In genomic region chr7:131746752-131747151, GRCm38 (mm10) we compare ENCODE assay signal across 13 mouse cellular contexts.
DNase-seq lines count a peak whose midpoint lies in the region; ATAC-seq and TF ChIP-seq lines count a peak whose summit lies in the region.
"Had no signal": no experiment of that assay in that cellular context is flagged by ENCODE, and none has a peak within 500 bp of the region (broad histone marks: within the 10 kb centered on the region; RNA-seq: fewer than 3 reads in every experiment).

No protein-coding gene starts in this region.

- peak; percentile 67 for DNase-seq in forebrain, postnatal 0 days
- no peak for DNase-seq in forebrain, embryonic 10.5 days (ENCODE audit: extremely low spot score, low spot score)
- peak; percentile 9 for DNase-seq in lung, postnatal 0 days (ENCODE audit: low spot score)
- no peak for DNase-seq in lung, adult 2 months
- no peak for DNase-seq in urinary bladder, postnatal 36 days (ENCODE audit: low spot score in 2 of 2)
- DNase-seq: adrenal gland, adult 2 months; lung, postnatal 36 days; thymus, adult 2 months had no signal

- H3K4me2 ChIP-seq in forebrain, postnatal 0 days (ENCODE audit: low read depth) = no peak overlapping the region
- H3K4me2 ChIP-seq in lung, postnatal 0 days (replicated peaks; ENCODE audit: low read depth, low read length) = no peak overlapping the region
- peak overlapping the region; percentile 28 for H3K4me2 ChIP-seq in hindbrain, embryonic 12.5 days (replicated peaks)
- H3K4me2 ChIP-seq in midbrain, embryonic 16.5 days (ENCODE audit: low read length) = peak overlapping the region; percentile 10; the same call in 1 of the 2 replicates
- H3K4me2 ChIP-seq: embryonic facial prominence, embryonic 12.5 days had no signal

- no peak overlapping the region for H3K9ac ChIP-seq in forebrain, postnatal 0 days
- H3K9ac ChIP-seq in lung, postnatal 0 days (replicated peaks; ENCODE audit: low read depth) = no peak overlapping the region
- no peak overlapping the region for H3K9ac ChIP-seq in hindbrain, embryonic 12.5 days
- H3K9ac ChIP-seq in midbrain, embryonic 16.5 days (ENCODE audit: low read depth, low read length) = no peak overlapping the region
- H3K9ac ChIP-seq: embryonic facial prominence, embryonic 12.5 days had no signal

- no peak for TF ChIP-seq EP300 in lung, postnatal 0 days (IDR thresholded peaks at IDR 0.05)

- H3K4me3 ChIP-seq in forebrain, postnatal 0 days (ENCODE audit: low read depth, low read length) = no peak overlapping the region
- no peak overlapping the region for H3K4me3 ChIP-seq in forebrain, embryonic 10.5 days
- no peak overlapping the region for H3K4me3 ChIP-seq in lung, postnatal 0 days (ENCODE audit: low read depth, low read length)
- no peak overlapping the region for H3K4me3 ChIP-seq in lung, adult 2 months (replicated peaks; ENCODE audit: extremely low read depth, low read depth, low read length)
- H3K4me3 ChIP-seq in hindbrain, embryonic 12.5 days = no peak overlapping the region
- H3K4me3 ChIP-seq in midbrain, embryonic 16.5 days (ENCODE audit: low read depth, low read length) = no peak overlapping the region
- H3K4me3 ChIP-seq: embryonic facial prominence, embryonic 12.5 days; heart, embryonic 10.5 days had no signal

- TF ChIP-seq POLR2A in lung, adult 2 months (IDR thresholded peaks at IDR 0.05; ENCODE audit: borderline replicate concordance, extremely low read depth, low read depth, low read length) = no peak

- peaks cover 55% of the 10 kb centered on the region for H3K27me3 ChIP-seq in forebrain, postnatal 0 days (ENCODE audit: insufficient read depth, low read length)
- H3K27me3 ChIP-seq in forebrain, embryonic 10.5 days (ENCODE audit: poor library complexity, severe bottlenecking) = peaks cover 99% of the 10 kb centered on the region
- no peaks in the 10 kb centered on the region; the same call in 1 of the 2 replicates for H3K27me3 ChIP-seq in lung, postnatal 0 days (replicated peaks; ENCODE audit: insufficient read depth, low read length)
- H3K27me3 ChIP-seq in hindbrain, embryonic 12.5 days = peaks cover 60% of the 10 kb centered on the region
- peaks cover 56% of the 10 kb centered on the region for H3K27me3 ChIP-seq in midbrain, embryonic 16.5 days (ENCODE audit: control insufficient read depth, insufficient read depth, low read depth, low read length)

- no peak overlapping the region for H3K27ac ChIP-seq in forebrain, postnatal 0 days (ENCODE audit: low read depth, low read length)
- H3K27ac ChIP-seq in forebrain, embryonic 10.5 days = no peak overlapping the region
- no peak overlapping the region for H3K27ac ChIP-seq in lung, postnatal 0 days (ENCODE audit: low read length)
- H3K27ac ChIP-seq in hindbrain, embryonic 12.5 days = no peak overlapping the region
- no peak overlapping the region for H3K27ac ChIP-seq in midbrain, embryonic 16.5 days (ENCODE audit: low read length)
- H3K27ac ChIP-seq: embryonic facial prominence, embryonic 12.5 days; heart, embryonic 10.5 days had no signal

- no peaks in the 10 kb centered on the region for H3K9me3 ChIP-seq in forebrain, postnatal 0 days (ENCODE audit: low read length)
- no peaks in the 10 kb centered on the region for H3K9me3 ChIP-seq in forebrain, embryonic 10.5 days
- no peaks in the 10 kb centered on the region for H3K9me3 ChIP-seq in lung, postnatal 0 days (ENCODE audit: low read length)
- no peaks in the 10 kb centered on the region for H3K9me3 ChIP-seq in hindbrain, embryonic 12.5 days (replicated peaks)
- no peaks in the 10 kb centered on the region for H3K9me3 ChIP-seq in midbrain, embryonic 16.5 days (replicated peaks; ENCODE audit: control insufficient read depth, low read length, poor library complexity, severe bottlenecking)
- H3K9me3 ChIP-seq: embryonic facial prominence, embryonic 12.5 days; heart, embryonic 10.5 days had no signal

- ATAC-seq in forebrain, postnatal 0 days = no peak
- ATAC-seq in lung, postnatal 0 days = no peak
- ATAC-seq in hindbrain, embryonic 12.5 days (ENCODE audit: low FRiP score) = peak; percentile 16; the same call in 1 of the 2 replicates
- ATAC-seq in midbrain, embryonic 16.5 days = no peak
- ATAC-seq in frontal cortex, adult (ENCODE audit: low TSS enrichment) = no peak

- no peaks in the 10 kb centered on the region for H3K4me1 ChIP-seq in forebrain, postnatal 0 days (ENCODE audit: insufficient read depth)
- H3K4me1 ChIP-seq in forebrain, embryonic 10.5 days = peaks cover 26% of the 10 kb centered on the region
- no peaks in the 10 kb centered on the region for H3K4me1 ChIP-seq in lung, postnatal 0 days (ENCODE audit: insufficient read depth, low read depth, low read length)
- no peaks in the 10 kb centered on the region for H3K4me1 ChIP-seq in lung, adult 2 months (ENCODE audit: control insufficient read depth, insufficient read depth, low read length)
- H3K4me1 ChIP-seq in hindbrain, embryonic 12.5 days = peaks cover 18% of the 10 kb centered on the region
- peaks cover 9% of the 10 kb centered on the region for H3K4me1 ChIP-seq in midbrain, embryonic 16.5 days (ENCODE audit: control insufficient read depth, insufficient read depth, low read length)

- WGBS in forebrain, postnatal 0 days = 30% methylated on average over 9 of the region's 9 CpGs
- WGBS in forebrain, embryonic 10.5 days = 34% methylated on average over 9 of the region's 9 CpGs
- 10% methylated on average over 9 of the region's 9 CpGs for WGBS in lung, postnatal 0 days
- WGBS in lung, adult 2 months = 12% methylated on average over 9 of the region's 9 CpGs
- 21% methylated on average over 9 of the region's 9 CpGs for WGBS in hindbrain, embryonic 12.5 days
- 15% methylated on average over 9 of the region's 9 CpGs for WGBS in midbrain, embryonic 16.5 days

- H3K36me3 ChIP-seq in forebrain, postnatal 0 days (ENCODE audit: insufficient read depth) = no peaks in the 10 kb centered on the region
- no peaks in the 10 kb centered on the region for H3K36me3 ChIP-seq in forebrain, embryonic 10.5 days (replicated peaks)
- no peaks in the 10 kb centered on the region for H3K36me3 ChIP-seq in lung, postnatal 0 days (ENCODE audit: insufficient read depth, low read length)
- H3K36me3 ChIP-seq in hindbrain, embryonic 12.5 days = no peaks in the 10 kb centered on the region
- H3K36me3 ChIP-seq in midbrain, embryonic 16.5 days (ENCODE audit: control insufficient read depth, insufficient read depth, low read length) = no peaks in the 10 kb centered on the region
- H3K36me3 ChIP-seq: embryonic facial prominence, embryonic 12.5 days; heart, embryonic 10.5 days had no signal

- TF ChIP-seq CTCF in forebrain, postnatal 0 days (IDR thresholded peaks at IDR 0.05; ENCODE audit: low read depth) = peak; percentile 64
- TF ChIP-seq CTCF in lung, postnatal 0 days (IDR thresholded peaks at IDR 0.05) = peak; percentile 36
- no peak for TF ChIP-seq CTCF in lung, adult 2 months (IDR thresholded peaks at IDR 0.05; ENCODE audit: insufficient read depth, low read length)

Comparison
In these comparisons a context has a peak if more than half of its experiments do, and no peak if none do; other contexts are left out.
1. DNase-seq: peak in forebrain, postnatal 0 days (single experiment) and lung, postnatal 0 days (single experiment); none in forebrain, embryonic 10.5 days (single experiment), lung, adult 2 months (single experiment) and urinary bladder, postnatal 36 days (0 of 2).
2. H3K4me2 ChIP-seq: peak in hindbrain, embryonic 12.5 days (single experiment) and midbrain, embryonic 16.5 days (single experiment); none in forebrain, postnatal 0 days (single experiment) and lung, postnatal 0 days (single experiment).